Mouse (Mus musculus): ENCODE measurements around the gene Mtch1. TPM values are rescaled to one million over a fixed set of nuclear protein-coding genes. Genes with fewer than 3 reads are reported as not detected.
A peak's percentile ranks its signal among the peaks of the same experiment; 100 is the strongest.
"Not testable (repeated sequence)": the region's sequence is repeated elsewhere in the genome, so short reads cannot be mapped to it uniquely, and the experiment has no call there.

Gene Mtch1
- total RNA-seq (2021): 100 to 1,000 TPM; 486 to 490 TPM
- long read RNA-seq, experiment 1, transcript Mtch1-216 (13 exons, 1,108 nt): minor isoform, 47 of 1,085 reads
- long read RNA-seq, experiment 1, transcript Mtch1-202 (12 exons, 1,897 nt): minor isoform, 307 of 1,085 reads
- long read RNA-seq, experiment 1, transcript Mtch1-211 (12 exons, 1,653 nt): minor isoform, 35 of 1,085 reads
- long read RNA-seq, experiment 1, transcript Mtch1-201 (12 exons, 1,952 nt): major isoform, 551 of 1,085 reads
- long read RNA-seq, experiment 1, partial matches to known transcripts: 24 of 1,085 reads
- long read RNA-seq, experiment 1, other reads (novel, unspliced or antisense): 53 of 1,085 reads
- long read RNA-seq, experiment 2, transcript Mtch1-211 (12 exons, 1,653 nt): minor isoform, 45 of 964 reads
- long read RNA-seq, experiment 2, transcript Mtch1-202 (12 exons, 1,897 nt): minor isoform, 238 of 964 reads
- long read RNA-seq, experiment 2, transcript Mtch1-201 (12 exons, 1,952 nt): major isoform, 523 of 964 reads
- long read RNA-seq, experiment 2, transcript Mtch1-216 (13 exons, 1,108 nt): minor isoform, 32 of 964 reads
- long read RNA-seq, experiment 2, partial matches to known transcripts: 17 of 964 reads
- long read RNA-seq, experiment 2, other reads (novel, unspliced or antisense): 46 of 964 reads

DNA sequence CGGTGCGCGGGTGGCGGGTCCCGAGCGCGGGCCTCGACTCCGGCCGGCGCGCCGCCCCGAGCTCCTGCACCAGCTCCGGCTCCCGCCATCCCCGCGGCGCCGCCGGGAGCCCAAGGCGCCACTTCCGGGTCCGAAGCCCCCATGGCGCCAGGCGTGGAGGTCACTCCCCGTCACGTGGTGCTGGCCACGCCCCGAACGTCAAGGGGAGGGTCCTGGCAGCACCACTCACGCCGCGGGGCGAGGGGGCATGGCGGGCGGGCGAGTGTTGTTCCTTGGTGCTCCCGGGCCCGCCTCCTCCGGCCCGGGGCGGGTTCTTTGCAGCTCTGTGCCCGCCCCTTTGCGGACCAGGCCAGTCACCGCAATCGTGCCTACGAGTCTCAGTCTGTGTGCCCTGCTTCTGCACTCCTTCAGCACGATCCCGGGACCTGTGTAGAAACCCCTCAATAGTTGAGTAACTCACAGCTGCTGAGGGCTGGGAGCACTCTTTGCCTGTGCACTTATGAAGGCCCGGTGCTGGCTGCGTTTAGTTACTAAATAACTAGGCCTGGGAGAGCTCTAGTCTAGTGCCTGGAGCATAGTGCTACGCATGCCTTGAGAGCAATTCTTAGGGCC lies at the start of gene Mtch1:
Gene Mtch1 (minus strand): TSS at position 290 of the 612 bp plus-strand sequence.
- intact Hi-C loops (cut with DNase I): no loop called here
- peak; percentile 95 to 97 for DNase-seq (ENCODE audit: low spot score in 2 of 2)

DNA sequence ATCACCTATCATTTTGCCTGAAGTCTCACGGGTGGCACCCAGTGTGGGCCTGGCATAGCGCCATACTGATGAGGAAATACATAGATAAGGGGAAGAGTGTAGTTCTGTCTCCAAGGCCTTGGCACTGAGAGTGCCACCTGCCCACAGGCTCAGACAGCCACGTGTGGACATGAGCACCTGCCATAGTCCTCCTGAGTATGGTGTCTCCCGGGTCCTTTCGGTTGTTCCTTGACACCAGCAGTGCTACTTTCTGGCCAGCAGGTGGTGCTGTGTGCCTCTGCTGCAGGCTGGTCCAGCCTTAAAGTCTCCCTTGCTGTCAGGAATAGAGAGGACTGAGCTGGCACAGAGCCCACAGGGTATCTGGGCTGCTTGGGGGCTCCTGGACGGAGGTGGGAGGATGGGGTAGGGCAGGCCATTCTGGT lies 49.1 kb upstream of the Mtch1 start:
- peak; percentile 79 to 81 for DNase-seq (ENCODE audit: low spot score in 2 of 2)
- intact Hi-C loops (cut with DNase I): loop anchor here (1.0 to 2.0 kb wide), 2 partner anchors 96 to 117 kb away; no protein-coding TSS in a partner anchor

DNA sequence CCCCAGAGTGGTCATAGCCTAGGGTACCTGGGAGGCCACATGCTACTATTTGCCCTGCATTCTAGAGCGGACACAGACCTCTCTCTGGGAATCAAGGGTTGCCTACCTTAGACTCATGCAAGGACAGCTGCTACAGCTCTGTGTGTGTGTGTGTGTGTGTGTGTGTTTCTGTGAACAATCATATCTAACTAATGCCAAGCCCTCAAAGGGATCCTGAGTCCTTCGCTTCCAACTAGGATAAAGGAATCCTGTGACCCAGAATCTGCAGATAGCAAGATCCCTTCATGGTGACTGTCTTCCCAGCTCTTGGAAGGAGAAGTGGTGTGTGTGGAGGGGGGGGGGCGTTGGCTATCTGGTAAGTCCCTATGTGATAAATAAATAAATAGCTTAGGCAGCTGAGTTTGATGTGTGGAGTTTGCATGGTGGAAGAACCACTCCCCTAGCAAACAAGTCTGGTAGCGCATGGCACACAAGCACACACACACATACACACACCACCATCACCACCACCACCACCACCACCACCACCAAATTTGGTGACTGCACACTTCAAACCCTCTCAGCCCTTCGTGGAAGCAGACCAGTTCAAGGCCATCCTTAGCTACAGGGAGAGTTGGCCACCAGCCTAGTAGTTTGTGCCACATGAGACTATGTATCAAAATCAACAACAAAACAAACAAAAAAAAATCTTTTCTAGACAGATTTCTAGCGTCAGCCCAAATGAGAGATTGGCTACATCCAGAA lies 48.5 kb upstream of the Mtch1 start:
- intact Hi-C loops (cut with DNase I): loop anchor here (2.0 kb wide), 1 partner anchor 97 kb away; no protein-coding TSS in a partner anchor
- no peak for DNase-seq (ENCODE audit: low spot score in 2 of 2)

DNA sequence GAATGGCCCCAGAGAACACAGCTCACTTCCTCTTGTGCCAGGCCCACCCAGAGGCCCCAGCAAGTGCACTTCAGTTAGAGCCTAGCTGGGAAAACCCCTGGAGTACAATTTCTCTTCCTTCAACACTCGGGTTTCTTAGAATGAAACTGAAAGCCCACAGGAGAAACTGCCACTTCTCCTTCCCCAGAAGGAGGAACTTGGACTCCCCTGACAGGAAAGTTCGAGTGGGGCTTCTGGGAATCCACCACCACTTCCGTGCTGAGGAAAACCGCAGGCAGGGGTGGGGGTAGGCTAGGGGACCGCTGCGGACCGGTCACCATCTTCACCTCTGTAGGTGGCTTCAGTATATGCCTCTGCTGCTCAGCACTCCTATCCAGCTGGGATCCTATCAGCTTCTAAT lies 47.6 kb upstream of the Mtch1 start:
- intact Hi-C loops (cut with DNase I): no loop called here
- no peak for DNase-seq (ENCODE audit: low spot score in 2 of 2)

DNA sequence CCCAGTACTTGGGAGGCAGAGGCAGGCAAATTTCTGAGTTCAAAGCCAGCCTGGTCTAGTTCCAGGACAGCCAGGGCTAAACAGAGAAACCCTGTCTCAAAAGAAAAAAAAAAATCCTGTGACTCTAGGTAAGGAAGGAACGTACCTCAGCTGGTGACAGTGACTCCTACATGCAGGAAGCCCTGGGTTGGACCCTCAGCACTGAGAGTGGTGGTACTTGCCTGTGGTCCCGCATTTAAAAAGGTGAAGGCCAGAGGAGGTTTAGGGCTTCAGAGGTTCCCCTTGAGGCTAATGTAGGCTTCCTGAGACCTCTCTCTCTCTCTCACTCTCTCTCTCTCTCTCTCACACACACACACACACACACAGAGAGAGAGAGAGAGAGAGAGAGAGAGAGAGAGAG lies 47.0 kb upstream of the Mtch1 start:
- DNase-seq (ENCODE audit: low spot score in 2 of 2); intact Hi-C loops (cut with DNase I): not testable (repeated sequence)

DNA sequence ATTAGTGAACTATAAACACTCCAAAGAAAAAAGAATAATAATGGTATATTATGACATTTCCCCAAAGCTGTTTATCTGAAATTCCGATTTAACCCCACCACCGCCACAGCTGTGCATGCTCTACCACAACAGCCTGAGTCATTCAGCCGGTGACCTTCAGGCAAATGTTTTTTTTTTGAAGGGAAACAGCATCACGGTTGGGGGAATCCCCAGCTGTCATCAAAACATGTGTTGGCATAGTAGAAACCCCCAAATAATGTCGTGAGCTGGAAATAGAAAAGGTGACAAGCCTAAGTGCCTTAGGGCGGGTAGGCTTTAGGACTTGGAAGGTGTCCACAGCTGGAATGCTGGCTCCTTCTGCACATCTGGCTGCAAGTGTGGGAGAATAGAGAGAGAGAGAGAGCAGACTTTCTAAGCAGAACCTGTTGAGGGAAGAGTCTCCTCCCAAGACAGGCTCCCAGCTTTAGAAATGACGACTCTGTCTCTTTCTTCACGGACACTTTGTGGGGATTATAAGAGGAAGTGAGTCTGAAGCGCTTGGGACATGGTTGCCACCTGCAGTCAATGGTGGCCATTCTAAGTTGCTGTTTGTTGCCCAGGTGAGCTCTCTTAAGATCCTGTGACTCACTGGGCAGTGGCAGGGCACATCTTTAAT lies 46.5 kb upstream of the Mtch1 start:
- DNase-seq (ENCODE audit: low spot score in 2 of 2): no peak
- intact Hi-C loops (cut with DNase I): no loop called here

DNA sequence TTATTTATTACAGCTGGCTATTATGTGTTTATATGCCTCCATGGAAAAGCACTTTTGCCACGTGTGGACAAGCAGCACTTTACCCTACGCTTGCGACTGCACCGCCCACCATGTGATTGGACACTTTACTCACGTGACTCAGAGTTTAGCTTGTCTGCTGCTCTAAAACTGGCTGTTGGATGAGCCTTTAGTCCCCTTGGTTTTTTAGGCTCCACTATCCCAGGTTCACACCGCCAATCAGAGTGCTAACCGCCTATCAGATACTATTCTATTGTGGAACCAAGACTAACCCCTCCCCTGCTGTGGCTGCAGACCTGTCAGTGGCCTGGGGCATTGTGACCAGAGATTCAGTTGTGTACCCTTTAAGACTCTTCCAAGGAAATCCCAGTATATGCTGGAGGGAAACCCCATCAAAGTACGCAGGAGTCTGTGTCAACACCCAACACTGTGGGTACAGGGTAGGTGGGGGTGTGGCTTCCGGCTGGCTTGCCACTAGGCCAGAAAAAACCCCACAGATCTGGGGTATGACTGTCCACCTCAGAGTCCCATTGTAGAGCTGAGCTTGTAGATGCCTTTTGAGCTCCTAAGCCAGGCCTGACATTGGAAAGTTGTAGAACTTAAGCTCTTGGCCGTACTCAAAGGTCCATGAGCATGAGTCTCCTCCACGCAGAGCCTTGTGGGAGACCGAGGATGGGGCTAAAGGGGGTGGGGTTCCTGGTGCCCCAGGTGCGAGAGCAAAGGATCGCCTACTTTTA lies 45.8 kb upstream of the Mtch1 start:
- intact Hi-C loops (cut with DNase I): no loop called here
- DNase-seq (ENCODE audit: low spot score in 2 of 2): no peak

DNA sequence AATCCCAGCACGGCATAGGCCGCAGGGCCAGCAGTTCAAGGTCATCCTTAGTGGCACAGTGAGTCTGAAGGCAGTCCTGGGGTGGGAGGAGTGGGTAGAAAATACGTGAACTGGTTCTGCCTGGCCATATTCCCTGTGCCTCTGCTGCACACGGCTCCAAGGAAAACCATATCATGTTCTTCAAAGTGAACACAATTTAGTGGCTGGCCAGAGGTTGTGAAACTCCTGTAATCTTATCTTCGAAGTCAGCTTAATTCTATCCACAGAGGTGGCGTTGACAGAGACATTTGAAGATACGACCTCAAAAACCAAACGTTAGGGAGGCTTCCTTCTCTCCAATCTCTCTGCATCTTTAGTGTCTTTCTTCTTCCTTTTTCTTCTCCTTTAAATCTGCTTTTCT lies 43.5 kb upstream of the Mtch1 start:
- intact Hi-C loops (cut with DNase I): no loop called here

DNA sequence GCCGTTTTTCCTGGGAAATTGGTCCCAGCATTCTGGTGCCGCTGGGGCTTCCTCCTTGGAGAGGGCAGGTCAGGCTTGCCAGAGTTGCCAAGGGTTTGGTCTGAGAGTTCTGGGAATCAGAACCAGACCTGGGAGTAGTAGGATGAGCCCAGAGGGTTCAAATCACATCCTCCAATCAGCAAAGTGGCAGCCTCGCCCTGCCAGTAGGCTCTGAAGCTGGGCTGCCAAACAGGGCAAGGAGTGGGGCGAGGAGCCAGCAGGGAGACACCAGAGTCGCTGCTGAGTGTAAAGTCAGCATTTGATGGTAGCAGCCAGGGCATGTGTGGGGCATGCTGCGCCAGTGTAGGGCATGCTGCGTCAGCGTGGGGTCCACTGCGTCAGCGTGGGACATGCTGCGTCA lies 41.2 kb upstream of the Mtch1 start:
- no peak for DNase-seq (ENCODE audit: low spot score in 2 of 2)
- intact Hi-C loops (cut with DNase I): no loop called here

More for the DNA sequence above, 43.5 kb upstream of the Mtch1 start:
- no peak for DNase-seq (ENCODE audit: low spot score in 2 of 2)

DNA sequence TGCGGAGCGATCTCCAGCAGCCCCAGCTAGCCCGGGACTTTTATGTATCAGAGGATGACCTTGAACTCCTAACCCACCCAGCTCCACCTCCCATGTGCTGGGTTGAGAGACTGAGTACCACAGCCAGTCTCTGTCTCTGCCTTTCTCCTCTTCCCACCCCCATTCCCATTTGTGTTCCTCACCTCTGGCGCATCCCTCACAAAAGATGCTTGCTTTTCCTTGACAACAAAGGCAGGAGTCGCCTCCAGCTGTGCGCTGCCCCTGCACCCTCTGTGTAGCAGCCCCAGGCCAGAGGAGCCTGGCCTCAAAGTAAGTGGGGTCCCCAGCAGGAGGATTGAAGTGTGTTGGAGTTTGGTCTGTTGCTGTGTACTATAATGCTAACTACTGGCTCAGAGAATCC lies 38.0 kb upstream of the Mtch1 start:
- DNase-seq (ENCODE audit: low spot score in 2 of 2): no peak
- intact Hi-C loops (cut with DNase I): no loop called here

DNA sequence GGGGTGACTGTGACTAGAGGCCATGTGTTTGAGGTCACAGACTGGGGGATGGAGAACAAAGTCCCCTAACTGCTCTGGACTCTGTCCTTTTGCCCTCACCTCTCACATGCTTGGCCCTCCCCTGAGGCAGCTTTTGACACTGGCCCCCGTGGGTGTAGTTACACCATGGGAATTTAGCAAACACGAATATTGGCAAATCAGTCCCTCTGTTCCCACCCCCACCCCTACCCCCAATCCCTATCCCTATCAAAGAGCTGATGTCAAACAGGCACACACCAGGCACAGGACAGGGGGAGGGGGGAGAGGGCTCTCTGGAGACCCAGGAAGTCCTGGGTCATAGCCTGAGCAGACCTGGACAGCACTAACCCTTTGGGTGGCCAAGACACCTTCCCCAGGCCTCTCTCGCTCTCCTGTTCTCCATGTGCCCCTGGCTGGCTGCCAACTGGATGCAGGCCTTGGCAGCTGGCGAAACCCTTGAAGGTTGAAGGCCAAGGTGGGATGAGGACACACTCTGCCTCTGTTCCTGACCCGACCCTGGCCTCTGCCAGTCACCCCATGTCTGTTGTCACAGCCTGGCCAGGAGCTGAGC lies 37.2 kb upstream of the Mtch1 start:
- intact Hi-C loops (cut with DNase I): loop anchor here (5.0 kb wide), 1 partner anchor 127 kb away; no protein-coding TSS in a partner anchor
- DNase-seq (ENCODE audit: low spot score in 2 of 2): no peak

DNA sequence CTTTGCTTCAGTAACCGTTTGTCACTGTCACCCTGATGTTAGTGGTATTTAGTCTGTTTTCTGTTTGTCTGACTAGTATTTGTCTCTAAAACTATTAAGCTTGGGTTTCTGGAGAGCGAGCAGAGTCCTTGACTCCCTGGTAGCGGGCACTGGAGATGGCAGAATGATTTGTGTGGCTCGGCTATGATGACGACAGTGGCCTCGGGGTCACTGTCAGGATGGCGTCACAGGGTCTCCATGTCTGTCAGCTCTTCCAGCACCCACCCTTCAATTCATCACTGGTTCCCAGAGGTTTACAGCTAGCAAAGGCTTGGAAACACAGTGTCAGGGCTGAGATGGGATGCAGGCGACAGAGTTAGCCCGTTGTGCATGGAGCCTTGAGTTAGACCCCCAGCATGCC lies 36.2 kb upstream of the Mtch1 start:
- DNase-seq (ENCODE audit: low spot score in 2 of 2): no peak
- intact Hi-C loops (cut with DNase I): loop anchor here (5.0 kb wide), 1 partner anchor 128 kb away; no protein-coding TSS in a partner anchor

DNA sequence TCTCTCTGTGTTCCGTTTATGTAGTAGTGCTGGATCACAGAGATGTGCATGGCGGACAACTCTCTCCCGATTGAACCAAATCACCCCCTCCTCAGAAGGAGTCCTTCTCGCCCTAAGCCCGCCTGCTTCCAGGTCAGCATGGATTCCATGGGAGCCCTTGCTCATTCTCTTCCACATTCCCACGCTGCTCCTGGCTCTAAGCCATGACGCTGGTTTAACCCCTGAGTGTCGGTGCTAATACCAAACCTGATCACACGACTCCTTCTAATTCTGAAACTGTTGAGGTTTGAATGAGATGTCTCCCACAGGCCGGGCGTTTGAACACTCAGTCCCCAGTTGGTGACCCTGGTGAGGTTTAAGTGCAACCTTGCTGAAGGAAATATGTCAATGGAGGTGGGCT lies 34.7 kb upstream of the Mtch1 start:
- DNase-seq (ENCODE audit: low spot score in 2 of 2): no peak
- intact Hi-C loops (cut with DNase I): loop anchor here (5.0 kb wide), 1 partner anchor 130 kb away; no protein-coding TSS in a partner anchor

DNA sequence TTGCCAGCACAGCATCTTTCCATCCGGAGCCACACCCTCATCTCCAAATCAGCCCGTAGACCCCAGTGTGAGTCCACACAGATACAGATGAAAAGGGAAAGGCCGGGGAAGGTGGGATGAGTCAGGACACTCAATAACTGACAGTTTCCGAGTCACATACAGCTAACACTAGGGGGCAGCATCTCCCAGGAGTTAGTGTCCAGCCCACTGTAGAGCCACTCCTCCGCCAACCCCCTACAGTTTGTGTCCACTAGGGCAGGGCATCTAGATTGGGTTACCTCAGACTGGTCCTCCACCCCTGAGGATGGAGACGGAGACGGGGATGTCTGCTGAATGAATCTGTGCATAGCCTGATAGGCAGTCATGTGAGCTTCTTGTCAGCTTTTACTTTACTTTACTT lies 33.7 kb upstream of the Mtch1 start:
- intact Hi-C loops (cut with DNase I): loop anchor here (5.0 kb wide), 1 partner anchor 131 kb away; no protein-coding TSS in a partner anchor
- DNase-seq (ENCODE audit: low spot score in 2 of 2): peak; percentile 44 to 70

DNA sequence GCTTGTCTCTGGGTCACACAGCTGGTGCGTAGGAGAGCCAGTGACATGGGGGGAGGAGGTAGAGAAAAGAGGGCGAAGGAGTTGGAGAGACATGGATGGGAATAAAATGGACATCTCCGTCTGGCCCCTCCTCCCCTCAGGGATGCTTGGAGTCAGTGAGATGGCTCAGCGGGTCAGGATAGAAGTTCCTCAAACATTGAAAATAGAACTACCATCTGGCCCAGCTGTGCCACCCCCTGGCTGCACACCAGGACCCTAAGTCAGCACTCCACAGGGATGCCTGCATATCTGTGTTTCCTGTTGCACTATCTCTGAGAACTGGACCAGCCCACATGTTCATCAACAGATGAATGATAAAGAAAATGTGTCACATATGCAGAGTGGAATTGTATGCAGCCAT lies 32.5 kb upstream of the Mtch1 start:
- intact Hi-C loops (cut with DNase I): loop anchor here (5.0 kb wide), 1 partner anchor 132 kb away; no protein-coding TSS in a partner anchor
- no peak for DNase-seq (ENCODE audit: low spot score in 2 of 2)

DNA sequence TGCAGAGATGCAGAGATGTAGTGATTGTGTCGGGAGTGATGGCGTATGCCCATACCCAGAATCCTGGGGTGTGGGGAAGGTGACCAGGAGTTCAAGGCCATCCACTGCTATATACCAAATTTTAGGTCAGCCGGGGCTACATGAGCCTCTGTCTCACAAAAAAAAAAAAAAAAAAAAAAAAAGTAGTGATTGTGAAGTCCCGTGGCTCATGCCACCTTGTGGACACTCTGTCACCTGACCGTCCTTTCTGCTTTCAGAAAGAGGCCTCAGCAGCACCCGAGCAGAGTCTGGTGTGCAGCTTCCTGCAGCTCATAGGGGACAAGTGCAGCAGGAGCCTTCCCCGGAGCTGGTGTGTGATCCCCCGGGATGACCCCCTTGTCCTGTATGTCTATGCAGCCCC lies 30.3 kb upstream of the Mtch1 start:
- intact Hi-C loops (cut with DNase I): no loop called here
- DNase-seq (ENCODE audit: low spot score in 2 of 2): no peak

DNA sequence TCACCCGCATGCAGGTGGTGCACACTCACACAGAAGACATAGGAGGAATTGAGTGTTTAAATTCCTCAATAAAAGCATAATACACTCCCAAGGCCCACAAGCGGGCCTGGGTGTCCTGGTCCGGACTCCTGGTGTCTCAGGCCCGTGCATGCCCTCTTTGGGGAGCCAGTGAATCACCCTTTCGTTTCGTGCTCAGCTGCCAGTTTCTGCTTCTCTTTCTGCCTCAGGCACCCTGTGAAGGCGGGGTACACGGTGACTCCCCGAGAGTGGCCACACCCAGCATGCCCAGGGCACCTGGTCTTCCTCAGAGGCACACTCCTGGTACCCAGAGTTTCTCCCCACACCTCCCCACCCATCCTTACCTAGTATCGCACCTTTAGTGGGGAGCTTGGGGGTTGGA lies 28.1 kb upstream of the Mtch1 start:
- intact Hi-C loops (cut with DNase I): no loop called here
- no peak for DNase-seq (ENCODE audit: low spot score in 2 of 2)
